Mouse (Mus musculus): ENCODE data around the gene Sgcd.

Sgcd gene

GRCm38 (mm10) chr11:47276586-47276985 lies 712.2 kb downstream of the Sgcd start:
- DNase-seq (ENCODE audit: low spot score in 2 of 2), result no peak

- DNase-seq (ENCODE audit: low spot score in 2 of 2), result no peak
Measured at GRCm38 (mm10) chr11:47268556-47268955, 720.2 kb downstream of the Sgcd start.

GRCm38 (mm10) chr11:47264267-47264984 lies 724.3 kb downstream of the Sgcd start:
- DNase-seq (ENCODE audit: low spot score in 2 of 2), result no peak

- DNase-seq (ENCODE audit: low spot score in 2 of 2), result no peak
Measured at GRCm38 (mm10) chr11:47250301-47250700, 738.5 kb downstream of the Sgcd start.

GRCm38 (mm10) chr11:47248345-47248893 lies 740.4 kb downstream of the Sgcd start:
- DNase-seq (ENCODE audit: low spot score in 2 of 2), result no peak

GRCm38 (mm10) chr11:47247703-47248344 lies 740.9 kb downstream of the Sgcd start:
- DNase-seq (ENCODE audit: low spot score in 2 of 2), result no peak

GRCm38 (mm10) chr11:47242401-47242800 lies 746.4 kb downstream of the Sgcd start:
- DNase-seq (ENCODE audit: low spot score in 2 of 2), result no peak

GRCm38 (mm10) chr11:47228222-47228621 lies 760.5 kb downstream of the Sgcd start:
- DNase-seq (ENCODE audit: low spot score in 2 of 2), result no peak

- DNase-seq (ENCODE audit: low spot score in 2 of 2), result no peak
Measured at GRCm38 (mm10) chr11:47224148-47224547, 764.6 kb downstream of the Sgcd start.

GRCm38 (mm10) chr11:47211531-47211930 lies 777.2 kb downstream of the Sgcd start:
- no peak for DNase-seq (ENCODE audit: low spot score in 2 of 2)

- no peak for DNase-seq (ENCODE audit: low spot score in 2 of 2)
Measured at GRCm38 (mm10) chr11:47206461-47206860, 782.3 kb downstream of the Sgcd start.

GRCm38 (mm10) chr11:47199106-47199505 lies 789.7 kb downstream of the Sgcd start:
- no peak for DNase-seq (ENCODE audit: low spot score in 2 of 2)

GRCm38 (mm10) chr11:47188556-47188955 lies 800.2 kb downstream of the Sgcd start:
- no peak for DNase-seq (ENCODE audit: low spot score in 2 of 2)

- no peak for DNase-seq (ENCODE audit: low spot score in 2 of 2)
Measured at GRCm38 (mm10) chr11:47174977-47175376, 813.8 kb downstream of the Sgcd start.

GRCm38 (mm10) chr11:47170926-47171625 lies 817.7 kb downstream of the Sgcd start:
- DNase-seq (ENCODE audit: low spot score in 2 of 2), result no peak

GRCm38 (mm10) chr11:47167376-47167775 lies 821.4 kb downstream of the Sgcd start:
- DNase-seq (ENCODE audit: low spot score in 2 of 2), result no peak

GRCm38 (mm10) chr11:47158089-47158488 lies 830.7 kb downstream of the Sgcd start:
- no peak for DNase-seq (ENCODE audit: low spot score in 2 of 2)

- DNase-seq (ENCODE audit: low spot score in 2 of 2), result no peak
Measured at GRCm38 (mm10) chr11:47156730-47157693, 831.8 kb downstream of the Sgcd start.

GRCm38 (mm10) chr11:47154837-47155430 lies 833.8 kb downstream of the Sgcd start:
- DNase-seq (ENCODE audit: low spot score in 2 of 2), result no peak

- DNase-seq (ENCODE audit: low spot score in 2 of 2), result no peak
Measured at GRCm38 (mm10) chr11:47149607-47150006, 839.2 kb downstream of the Sgcd start.

- DNase-seq (ENCODE audit: low spot score in 2 of 2), result no peak
Measured at GRCm38 (mm10) chr11:47139867-47140266, 848.9 kb downstream of the Sgcd start.

All from spleen, postnatal 14 days (tissue).